Mouse (Mus musculus) retina, postnatal 7 days (tissue): ENCODE results near the gene Exoc3l2.

Source experiments
- DNase-seq: peaks from one replicate; pipeline ENCODE4 v3.0.0-alpha.2; 2012; ENCODE audit warnings: low read depth, low spot score

Exoc3l2 gene

GRCm38 (mm10) chr7:19456628-19457027 lies 6.5 kb upstream of the Exoc3l2 start:
- no peak for DNase-seq

- DNase-seq = no peak
These were observed 5.6 kb upstream of the Exoc3l2 start for GRCm38 (mm10) chr7:19457414-19458071.

GRCm38 (mm10) chr7:19458072-19458486 lies 5.1 kb upstream of the Exoc3l2 start:
- peak; percentile 43 for DNase-seq

GRCm38 (mm10) chr7:19458591-19459111 lies 4.5 kb upstream of the Exoc3l2 start, which contains the start of gene Mark4:
TSS of gene Mark4 (minus strand) at chr7:19458821.
- DNase-seq = peak; percentile 67

- DNase-seq = no peak
These were observed 3.8 kb upstream of the Exoc3l2 start for GRCm38 (mm10) chr7:19459144-19459870.

DNA sequence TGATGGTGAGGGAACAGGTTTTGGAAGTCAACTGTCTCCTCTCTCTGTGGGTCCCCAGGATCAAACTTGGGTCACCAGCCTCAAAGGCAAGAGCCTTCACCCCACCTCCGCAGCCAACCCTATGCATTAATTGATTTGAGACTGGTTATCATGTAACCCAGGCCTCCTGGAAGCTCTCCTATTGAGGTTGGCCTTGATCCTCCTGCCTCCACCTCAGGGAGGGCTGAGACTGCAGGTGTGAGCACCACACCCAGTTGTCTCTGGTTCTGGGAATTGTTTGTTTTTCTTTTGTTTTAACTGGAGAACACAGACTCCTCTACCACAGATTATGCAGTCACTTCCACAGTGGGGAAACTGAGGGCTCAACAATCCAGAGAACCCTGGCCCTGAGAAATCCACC lies 2.6 kb upstream of the Exoc3l2 start:
- no peak for DNase-seq

GRCm38 (mm10) chr7:19461488-19461887 lies 1.6 kb upstream of the Exoc3l2 start:
- DNase-seq = peak; percentile 69

GRCm38 (mm10) chr7:19462443-19462842 lies 688 bp upstream of the Exoc3l2 start:
- no peak for DNase-seq

GRCm38 (mm10) chr7:19464367-19465307 lies 1.5 kb downstream of the Exoc3l2 start:
- DNase-seq = no peak

DNA sequence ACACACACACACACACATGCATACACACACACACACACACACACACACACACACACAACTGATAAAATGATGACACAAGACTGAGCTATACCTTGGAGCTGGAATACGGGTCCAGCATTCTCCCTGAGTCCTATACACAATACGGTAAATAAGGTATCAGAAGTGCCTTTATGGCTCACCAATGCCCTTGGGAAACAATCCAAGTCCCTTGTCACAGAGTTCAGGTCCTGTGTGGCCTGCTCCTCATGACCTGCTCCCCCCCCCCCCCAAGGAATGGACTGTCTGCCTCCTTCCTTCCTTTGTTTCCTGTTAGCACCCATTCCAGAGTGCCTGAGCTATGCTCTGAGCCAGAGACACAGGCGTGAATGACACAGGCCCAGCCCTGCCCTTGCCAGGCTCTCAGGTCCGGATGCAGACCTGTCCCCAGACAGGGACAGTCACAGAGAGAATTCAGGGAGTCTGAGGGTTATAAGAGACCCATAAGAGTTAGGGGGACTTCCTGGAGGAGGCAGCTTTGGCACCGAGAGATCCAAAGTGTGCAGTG lies 3.5 kb downstream of the Exoc3l2 start:
- no peak for DNase-seq

GRCm38 (mm10) chr7:19467638-19468037 lies 4.5 kb downstream of the Exoc3l2 start:
- DNase-seq = no peak

DNA sequence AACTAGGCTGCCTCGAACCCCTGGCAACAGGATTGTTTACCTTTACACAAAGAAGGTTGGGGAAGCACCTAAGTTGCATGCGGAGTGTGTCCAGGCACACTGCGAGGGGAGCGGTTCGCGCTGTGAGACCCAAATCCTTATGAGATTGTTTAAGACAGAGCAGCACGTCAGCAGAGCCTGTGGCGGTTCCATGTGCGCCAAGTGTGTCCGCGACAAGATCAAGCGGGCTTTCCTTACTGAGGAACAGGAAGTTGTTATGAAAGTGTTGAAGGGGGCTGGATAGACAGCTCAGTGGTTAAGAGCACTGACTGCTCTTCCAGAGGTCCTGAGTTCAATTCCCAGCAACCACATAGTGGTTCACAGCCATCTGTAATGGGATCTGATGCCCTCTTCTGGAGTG lies 5.1 kb downstream of the Exoc3l2 start:
- no peak for DNase-seq

- DNase-seq = no peak
These were observed 6.3 kb downstream of the Exoc3l2 start for GRCm38 (mm10) chr7:19469404-19469803.

- DNase-seq = no peak
These were observed 7.2 kb downstream of the Exoc3l2 start for GRCm38 (mm10) chr7:19470308-19470707.

DNA sequence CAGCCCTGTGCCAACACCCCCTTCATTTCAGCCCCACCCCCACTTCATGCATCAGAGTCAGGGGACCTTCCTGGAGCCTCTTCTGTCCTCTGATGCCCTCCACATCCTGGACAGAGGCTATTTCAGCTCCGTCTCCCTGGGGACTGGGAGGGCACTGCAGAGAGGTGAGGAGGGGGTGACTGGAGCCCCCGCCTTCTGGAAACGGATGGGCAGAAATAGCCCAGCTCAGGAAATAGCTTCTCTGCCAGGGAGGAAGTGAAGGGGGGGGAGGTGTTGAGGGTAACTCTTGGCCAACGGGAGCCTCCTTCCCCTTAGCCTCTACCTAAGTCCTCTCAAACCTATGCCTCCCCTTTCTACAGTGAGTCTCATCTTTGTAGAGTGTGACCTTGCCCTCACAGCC lies 9.3 kb downstream of the Exoc3l2 start:
- DNase-seq = no peak

- DNase-seq = peak; percentile 66
These were observed 10.8 kb downstream of the Exoc3l2 start for GRCm38 (mm10) chr7:19473875-19474443.

GRCm38 (mm10) chr7:19477084-19477483 lies 14.0 kb downstream of the Exoc3l2 start:
- no peak for DNase-seq

- DNase-seq = no peak
These were observed 14.7 kb downstream of the Exoc3l2 start for GRCm38 (mm10) chr7:19477624-19478384.

GRCm38 (mm10) chr7:19483281-19483680 lies 20.1 kb downstream of the Exoc3l2 start:
- DNase-seq = no peak

DNA sequence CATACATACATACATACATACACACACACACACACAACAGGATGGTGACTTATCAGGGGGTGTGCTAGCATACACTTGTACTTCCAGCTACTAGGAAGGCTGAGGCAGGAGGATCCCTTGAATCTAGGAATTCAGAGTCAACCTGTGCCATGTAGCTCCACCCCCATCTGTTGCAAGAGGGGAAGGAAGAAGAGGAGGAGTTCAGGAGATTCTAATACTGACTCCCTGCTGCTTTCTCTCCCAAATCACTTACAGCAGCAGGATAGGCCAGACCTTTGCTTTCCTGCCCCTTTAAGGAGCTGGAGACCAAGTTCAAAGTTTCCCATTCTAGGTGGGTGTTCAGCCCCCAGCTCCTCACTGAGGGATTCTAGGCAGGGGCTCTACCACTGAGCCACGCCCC lies 22.4 kb downstream of the Exoc3l2 start:
- DNase-seq = no peak
